20 mouse cellular contexts compared by ENCODE assay signal in the genomic region with DNA sequence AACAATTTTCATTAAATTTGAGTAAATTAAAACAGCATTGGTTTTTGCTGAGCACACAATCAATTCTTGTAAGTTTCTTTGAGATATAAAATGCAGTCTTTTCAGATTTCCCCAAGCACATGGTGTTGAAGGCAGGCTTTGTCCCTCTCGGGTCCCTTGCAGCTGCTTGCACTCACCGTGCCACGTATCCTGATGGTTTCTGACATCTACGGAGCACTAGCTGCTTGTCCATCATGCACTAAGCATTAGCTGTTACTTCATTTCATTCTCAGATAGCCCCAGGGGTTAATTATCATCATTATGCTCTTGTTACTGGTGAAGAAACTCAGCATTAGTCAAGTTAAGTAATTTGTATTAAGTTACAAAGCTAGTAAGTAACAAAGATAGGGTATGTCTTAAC.
"Had no signal": no experiment of that assay in that cellular context is flagged by ENCODE, and none has a peak within 500 bp of the region (broad histone marks: within the 10 kb centered on the region; RNA-seq: fewer than 3 reads in every experiment).

No protein-coding gene starts in this region.

- H3K9me3 ChIP-seq: limb, embryonic 12.5 days; limb, embryonic 15.5 days; midbrain, embryonic 13.5 days; neural tube, embryonic 12.5 days; neural tube, embryonic 15.5 days had no signal

- H3K4me3 ChIP-seq: layer of hippocampus, adult 2 months; left cerebral cortex, adult 2 months; limb, embryonic 12.5 days; limb, embryonic 15.5 days; midbrain, embryonic 13.5 days; neural tube, embryonic 12.5 days; neural tube, embryonic 15.5 days had no signal

- H3K4me1 ChIP-seq: limb, embryonic 12.5 days; limb, embryonic 15.5 days; midbrain, embryonic 13.5 days; neural tube, embryonic 12.5 days; neural tube, embryonic 15.5 days had no signal

- H3K27ac ChIP-seq: kidney, postnatal 0 days; layer of hippocampus, adult 2 months; left cerebral cortex, adult 2 months; limb, embryonic 12.5 days; limb, embryonic 15.5 days; liver, embryonic 14.5 days; macrophage; midbrain, embryonic 13.5 days; neural tube, embryonic 12.5 days; neural tube, embryonic 15.5 days had no signal

- H3K9ac ChIP-seq: limb, embryonic 12.5 days; limb, embryonic 15.5 days; liver, embryonic 14.5 days; liver, postnatal 0 days; lung, embryonic 14.5 days; midbrain, embryonic 13.5 days; neural tube, embryonic 12.5 days; neural tube, embryonic 15.5 days had no signal

- H3K4me2 ChIP-seq: limb, embryonic 12.5 days; limb, embryonic 15.5 days; liver, embryonic 11.5 days; lung, embryonic 14.5 days; midbrain, embryonic 13.5 days; neural tube, embryonic 12.5 days; neural tube, embryonic 15.5 days had no signal

- ATAC-seq: liver, postnatal 0 days; lung, postnatal 0 days; midbrain, embryonic 13.5 days had no signal

- DNase-seq: kidney, adult 18-20 months; kidney, postnatal 25 days; layer of hippocampus, postnatal 36 days; left cerebral cortex, postnatal 4 days; liver, postnatal 0 days; lung, embryonic 14.5 days; thymus, adult 18-20 months; thymus, postnatal 36 days had no signal

- H3K27me3 ChIP-seq: limb, embryonic 12.5 days; limb, embryonic 15.5 days; midbrain, embryonic 13.5 days; neural tube, embryonic 12.5 days; neural tube, embryonic 15.5 days had no signal

- H3K36me3 ChIP-seq: limb, embryonic 12.5 days; limb, embryonic 15.5 days; midbrain, embryonic 13.5 days; neural tube, embryonic 12.5 days; neural tube, embryonic 15.5 days had no signal
